Mouse (Mus musculus) hindbrain, embryonic 13.5 days (tissue): ENCODE results near the gene Creb5. TPM values are rescaled to one million over a fixed set of nuclear protein-coding genes. Genes with fewer than 3 reads are reported as not detected.

Experiments used
- ATAC-seq: fragments of 200-750 bp; cut with Nextera tagmentation; 2 replicates; pipeline ENCODE4 v1.8.0; 2017; ENCODE audit warnings: moderate TSS enrichment; ENCODE audit not compliant: low FRiP score
- H3K27ac ChIP-seq: fragments of 300-500 bp; sonication (generic); 2 replicates; pipeline ENCODE4 v1.5.1; 2015; ENCODE audit warnings: inconsistent platforms, mild to moderate bottlenecking, moderate library complexity
- H3K27me3 ChIP-seq: fragments of 300-500 bp; sonication (generic); 2 replicates; pipeline ENCODE4 v1.6.1; 2015; ENCODE audit warnings: mild to moderate bottlenecking, inconsistent platforms
- H3K36me3 ChIP-seq: fragments of 300-500 bp; sonication (generic); 2 replicates; pipeline ENCODE4 v1.6.1; 2015; ENCODE audit warnings: mild to moderate bottlenecking, inconsistent platforms
- H3K4me1 ChIP-seq: fragments of 300-500 bp; sonication (generic); replicated peaks from 2 replicates; pipeline ENCODE4 v1.6.1; 2015; ENCODE audit warnings: inconsistent platforms
- H3K4me2 ChIP-seq: fragments of 300-500 bp; sonication (generic); 2 replicates; pipeline ENCODE4 v1.6.1; 2015; ENCODE audit warnings: inconsistent platforms, mild to moderate bottlenecking, moderate library complexity
- H3K4me3 ChIP-seq: fragments of 300-500 bp; sonication (generic); 2 replicates; pipeline ENCODE4 v1.5.1; 2015; ENCODE audit warnings: mild to moderate bottlenecking, inconsistent platforms
- H3K9ac ChIP-seq: fragments of 300-500 bp; sonication (generic); 2 replicates; pipeline ENCODE4 v1.6.1; 2015; ENCODE audit warnings: mild to moderate bottlenecking, inconsistent platforms
- H3K9me3 ChIP-seq: fragments of 300-500 bp; sonication (generic); 2 replicates; pipeline ENCODE4 v1.6.1; 2016; ENCODE audit warnings: inconsistent platforms
- WGBS: fragments of 180-500 bp; shearing (Covaris S2); methylation state at CpG from one replicate; pipeline ENCODE4 v1.1.7; 2015; 5-methylcytosine and 5-hydroxymethylcytosine counted together
- polyA plus RNA-seq: library from polyadenylated mRNA; unstranded; fragments of >200 nt; fragmentation: Nextera tagmentation; extraction: Ambion mirVana; gene quantifications from 2 replicates; pipeline ENCODE4 v1.2.1, GENCODE M21; 2015

The Creb5 gene
- polyA plus RNA-seq, 1 experiment from 2014 or later, result 4.1 TPM

GRCm38 (mm10) chr6:53624455-53625276, 337.6 kb downstream of the Creb5 start:
- no peaks in the 10 kb centered on the region for H3K36me3 ChIP-seq
- 40% methylated on average over 15 of the region's 15 CpGs for WGBS
- H3K4me2 ChIP-seq, result no peak overlapping the region
- H3K4me1 ChIP-seq, result no peaks in the 10 kb centered on the region; the same call in 1 of the 2 replicates
- H3K9ac ChIP-seq, result no peak overlapping the region
- no peak for ATAC-seq
- H3K4me3 ChIP-seq, result no peak overlapping the region
- no peaks in the 10 kb centered on the region for H3K9me3 ChIP-seq
- peak overlapping the region; percentile 21; the same call in 1 of the 2 replicates for H3K27ac ChIP-seq
- no peaks in the 10 kb centered on the region for H3K27me3 ChIP-seq

- 88% methylated on average over 5 of the region's 5 CpGs for WGBS
These were observed 339.0 kb downstream of the Creb5 start for GRCm38 (mm10) chr6:53626044-53626443.

GRCm38 (mm10) chr6:53628714-53629113, 341.6 kb downstream of the Creb5 start:
- Histone ChIP-seq H3K4me1 (no peaks in the 10 kb centered on the region; the same call in 1 of the 2 replicates), H3K9ac (no peak overlapping the region), H3K9me3 (no peaks in the 10 kb centered on the region), H3K27me3 (no peaks in the 10 kb centered on the region), H3K4me2 (no peak overlapping the region), H3K4me3 (no peak overlapping the region), H3K27ac (no peak overlapping the region), H3K36me3 (no peaks in the 10 kb centered on the region)
- ATAC-seq, result no peak

More at GRCm38 (mm10) chr6:53626044-53626443, 339.0 kb downstream of the Creb5 start:
- no peak overlapping the region for H3K27ac ChIP-seq
- no peak overlapping the region for H3K4me3 ChIP-seq
- H3K4me1 ChIP-seq, result no peaks in the 10 kb centered on the region; the same call in 1 of the 2 replicates
- ATAC-seq, result no peak
- H3K36me3 ChIP-seq, result no peaks in the 10 kb centered on the region
- H3K9me3 ChIP-seq, result no peaks in the 10 kb centered on the region
- no peak overlapping the region for H3K9ac ChIP-seq
- no peak overlapping the region for H3K4me2 ChIP-seq
- H3K27me3 ChIP-seq, result no peaks in the 10 kb centered on the region

- Histone ChIP-seq H3K27me3 (no peaks in the 10 kb centered on the region), H3K9ac (no peak overlapping the region), H3K9me3 (no peaks in the 10 kb centered on the region), H3K27ac (no peak overlapping the region), H3K36me3 (no peaks in the 10 kb centered on the region), H3K4me1 (peaks cover 6% of the 10 kb centered on the region), H3K4me2 (no peak overlapping the region), H3K4me3 (no peak overlapping the region)
- no peak for ATAC-seq
- WGBS, result 95% methylated on average over 7 of the region's 7 CpGs
These were observed 348.4 kb downstream of the Creb5 start for GRCm38 (mm10) chr6:53635453-53635852.

- no peak overlapping the region for H3K4me2 ChIP-seq
- 64% methylated on average over 13 of the region's 13 CpGs for WGBS
- H3K36me3 ChIP-seq, result no peaks in the 10 kb centered on the region
- no peaks in the 10 kb centered on the region for H3K9me3 ChIP-seq
- no peak overlapping the region for H3K9ac ChIP-seq
- 0 out of 2 replicates have a peak overlapping the region, but pooled peaks have one; percentile 12 for H3K27ac ChIP-seq
- H3K4me3 ChIP-seq, result no peak overlapping the region
- no peaks in the 10 kb centered on the region; the same call in 1 of the 2 replicates for H3K27me3 ChIP-seq
- peaks cover 14% of the 10 kb centered on the region for H3K4me1 ChIP-seq
- ATAC-seq, result peak; percentile 66; the same call in 1 of the 2 replicates
These were observed 350.6 kb downstream of the Creb5 start for GRCm38 (mm10) chr6:53637356-53638351.

- Histone ChIP-seq H3K4me1 (peaks cover 30% of the 10 kb centered on the region), H3K4me3 (no peak overlapping the region), H3K36me3 (no peaks in the 10 kb centered on the region), H3K27me3 (no peaks in the 10 kb centered on the region; the same call in 1 of the 2 replicates), H3K4me2 (no peak overlapping the region), H3K9me3 (no peaks in the 10 kb centered on the region), H3K9ac (no peak overlapping the region), H3K27ac (no peak overlapping the region)
- WGBS, result 73% methylated on average over 30 of the region's 30 CpGs
- ATAC-seq, result no peak
These were observed 354.8 kb downstream of the Creb5 start for GRCm38 (mm10) chr6:53641633-53642605.

GRCm38 (mm10) chr6:53642826-53643356, 355.8 kb downstream of the Creb5 start:
- Histone ChIP-seq H3K9ac (no peak overlapping the region), H3K27me3 (no peaks in the 10 kb centered on the region; the same call in 1 of the 2 replicates), H3K4me3 (no peak overlapping the region), H3K36me3 (no peaks in the 10 kb centered on the region), H3K4me2 (no peak overlapping the region), H3K9me3 (no peaks in the 10 kb centered on the region), H3K27ac (no peak overlapping the region), H3K4me1 (peaks cover 26% of the 10 kb centered on the region)
- 86% methylated on average over 7 of the region's 7 CpGs for WGBS
- ATAC-seq, result no peak

- H3K4me1 ChIP-seq, result peaks cover 25% of the 10 kb centered on the region
- H3K27me3 ChIP-seq, result no peaks in the 10 kb centered on the region; the same call in 1 of the 2 replicates
- no peaks in the 10 kb centered on the region for H3K36me3 ChIP-seq
- H3K9me3 ChIP-seq, result no peaks in the 10 kb centered on the region
- H3K4me3 ChIP-seq, result no peak overlapping the region
- WGBS, result 75% methylated on average over 5 of the region's 5 CpGs
- no peak overlapping the region for H3K27ac ChIP-seq
- ATAC-seq, result no peak
- no peak overlapping the region for H3K9ac ChIP-seq
- no peak overlapping the region for H3K4me2 ChIP-seq
These were observed 356.4 kb downstream of the Creb5 start for GRCm38 (mm10) chr6:53643481-53643880.

GRCm38 (mm10) chr6:53644056-53644455, 357.0 kb downstream of the Creb5 start:
- Histone ChIP-seq H3K27me3 (no peaks in the 10 kb centered on the region; the same call in 1 of the 2 replicates), H3K9me3 (no peaks in the 10 kb centered on the region), H3K4me1 (peaks cover 25% of the 10 kb centered on the region), H3K36me3 (no peaks in the 10 kb centered on the region), H3K27ac (no peak overlapping the region), H3K4me2 (no peak overlapping the region), H3K4me3 (no peak overlapping the region), H3K9ac (no peak overlapping the region)
- 68% methylated on average over 6 of the region's 6 CpGs for WGBS
- ATAC-seq, result no peak

- ATAC-seq, result no peak
- Histone ChIP-seq H3K9me3 (no peaks in the 10 kb centered on the region), H3K36me3 (no peaks in the 10 kb centered on the region), H3K4me3 (no peak overlapping the region), H3K27me3 (no peaks in the 10 kb centered on the region; the same call in 1 of the 2 replicates), H3K4me1 (peaks cover 25% of the 10 kb centered on the region), H3K9ac (no peak overlapping the region), H3K27ac (no peak overlapping the region), H3K4me2 (no peak overlapping the region)
- 91% methylated on average over 7 of the region's 7 CpGs for WGBS
These were observed 357.9 kb downstream of the Creb5 start for GRCm38 (mm10) chr6:53644971-53645370.

- H3K36me3 ChIP-seq, result no peaks in the 10 kb centered on the region
- H3K4me1 ChIP-seq, result peaks cover 10% of the 10 kb centered on the region
- no peak overlapping the region for H3K4me3 ChIP-seq
- no peak for ATAC-seq
- H3K4me2 ChIP-seq, result no peak overlapping the region
- no peaks in the 10 kb centered on the region for H3K27me3 ChIP-seq
- WGBS, result 90% methylated on average over 1 of the region's 1 CpGs
- no peaks in the 10 kb centered on the region for H3K9me3 ChIP-seq
- no peak overlapping the region for H3K9ac ChIP-seq
- no peak overlapping the region for H3K27ac ChIP-seq
These were observed 362.7 kb downstream of the Creb5 start for GRCm38 (mm10) chr6:53649782-53650181.
